Mouse (Mus musculus) megakaryocyte, embryonic 14.5 days (primary cell): Measurements from ENCODE around the gene Cdc34b.

Experiments
- FLI1 ChIP-seq: IDR thresholded peaks from 2 replicates; pipeline ENCODE4 v1.6.1; 2012; ENCODE audit warnings: low read length, inconsistent platforms, mixed read lengths
- GATA1 ChIP-seq: IDR thresholded peaks from 3 replicates; pipeline ENCODE4 v1.6.1; 2012; ENCODE audit warnings: mixed read lengths, low read length, inconsistent platforms, borderline replicate concordance

GRCm38 (mm10) chr11:94728545-94728944 is 13.0 kb upstream of the Cdc34b start:
- no peak for TF ChIP-seq GATA1
- no peak for TF ChIP-seq FLI1
